Mouse (Mus musculus) Patski (cell line): Measurements from ENCODE around the gene Psma3. TPM values are rescaled to one million over a fixed set of nuclear protein-coding genes. Genes with fewer than 3 reads are reported as not detected.
A peak's percentile ranks its signal among the peaks of the same experiment; 100 is the strongest.

Experiments
- ATAC-seq: fragments of 100-300 bp; one replicate; pipeline ENCODE4 v1.8.0; 2021
- CTCF ChIA-PET: fragments of 350-600 bp; sonication (Branson Sonifier 250); formaldehyde crosslinking; loops from one replicate; lab custom pipeline; 2022; ENCODE audit warnings: inconsistent platforms; lab: Charles Lee
- POLR2A ChIA-PET: fragments of 350-600 bp; sonication (Branson Sonifier 250); formaldehyde crosslinking; loops from one replicate; lab custom pipeline; 2022; ENCODE audit warnings: antibody characterized with exemption, inconsistent platforms; lab: Charles Lee
- DNase-seq: peaks from one replicate; pipeline ENCODE4 v3.0.0-alpha.2; 2011; ENCODE audit warnings: low read depth, low spot score
- H3K27me3 ChIP-seq: fragments of 371-371 bp; one replicate; pipeline ENCODE4 v1.5.1; 2021
- CTCF ChIP-seq: fragments of 100-300 bp; IDR thresholded peaks from one replicate; pipeline ENCODE4 v1.5.1; 2021
- in situ Hi-C: fragments of 300-500 bp; cut with MboI; formaldehyde crosslinking; loops from 3 replicates; pipeline ENCODE4 v1.11.1; 2018; ENCODE audit warnings: low pct_unique_long_range_greater_than_20kb, mixed read lengths
- polyA plus RNA-seq: library from polyadenylated mRNA; unstranded; gene quantifications from one replicate; pipeline ENCODE4 v1.2.3, GENCODE M21; 2021

Psma3 gene
- polyA plus RNA-seq, 1 experiment from 2014 or later = 201 TPM

DNA sequence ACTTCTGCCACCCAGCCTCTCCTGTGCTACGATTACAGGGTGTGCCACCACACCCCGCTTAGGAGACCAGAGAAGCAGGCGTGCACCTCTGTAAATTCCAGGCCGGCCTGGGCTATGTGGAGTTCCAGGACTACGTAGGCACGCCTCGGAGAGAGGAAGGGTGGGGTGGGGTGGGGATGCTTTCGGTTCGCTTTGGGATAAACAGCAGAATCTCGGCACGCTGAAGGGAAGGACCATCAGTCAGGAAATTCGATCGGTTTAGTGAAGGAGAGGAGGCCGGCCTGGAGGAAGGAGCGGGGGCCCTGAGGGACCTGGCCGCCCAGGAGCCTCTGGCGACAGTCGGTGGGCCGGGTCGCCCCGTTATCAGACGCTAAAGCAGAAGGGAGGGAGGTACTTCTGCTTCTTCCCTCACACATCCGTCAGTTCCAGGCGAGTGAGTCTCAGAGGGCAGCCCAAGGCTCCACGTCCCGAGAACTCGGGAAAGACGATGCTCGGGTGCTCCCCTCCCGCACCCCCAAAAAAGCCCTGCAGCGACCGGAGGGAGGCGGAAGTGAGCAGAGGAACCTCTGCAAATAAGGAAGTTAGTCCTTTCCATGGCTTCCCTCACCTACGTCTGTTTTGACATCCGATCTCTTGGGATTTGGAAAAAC is 6.2 kb upstream of the Psma3 start:
- peak; percentile 79 for TF ChIP-seq CTCF
- peak; percentile 77 for ATAC-seq
- ChIA-PET POLR2A (no interaction called here), CTCF (no interaction called here)
- H3K27me3 ChIP-seq = no peaks in the 10 kb centered on the region
- peak; percentile 15 for DNase-seq
- in situ Hi-C loops = no loop called here

DNA sequence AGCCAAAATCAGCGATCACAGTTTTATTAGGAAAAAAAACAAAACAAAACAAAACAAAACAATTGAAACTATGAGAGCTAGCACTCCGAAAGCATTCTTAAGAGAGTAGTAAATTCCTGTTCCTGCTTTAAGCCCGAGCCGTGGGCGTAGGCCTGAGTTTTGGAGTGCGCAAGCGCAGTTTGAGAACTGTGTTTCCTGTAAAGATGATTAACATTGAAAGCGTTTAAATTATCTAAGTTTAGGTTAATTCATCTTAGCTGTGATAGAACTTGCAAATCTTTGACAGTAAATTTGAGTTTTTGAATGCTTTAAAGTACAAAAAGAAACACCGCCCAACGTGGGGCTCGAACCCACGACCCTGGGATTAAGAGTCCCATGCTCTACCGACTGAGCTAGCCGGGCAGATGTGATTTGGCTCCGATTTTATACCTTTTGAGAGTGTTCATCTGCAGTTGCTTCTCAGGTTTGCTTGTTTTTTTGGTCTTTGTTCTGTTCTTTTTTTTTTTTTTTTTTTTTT is 5.6 kb upstream of the Psma3 start:
- ATAC-seq (peak; percentile 24), DNase-seq (peak; percentile 83)
- CTCF ChIA-PET = interaction anchor here (1.2 to 1.4 kb wide), 2 partner anchors 17 to 1031 kb away, joined by 3 read pairs; no protein-coding TSS in a partner anchor
- POLR2A ChIA-PET = interaction anchor here (0.6 to 0.7 kb wide), 3 partner anchors 172 to 1393 kb away, joined by 3 to 6 read pairs (median 3); no protein-coding TSS in a partner anchor
- no peaks in the 10 kb centered on the region for H3K27me3 ChIP-seq
- in situ Hi-C loops = no loop called here
- TF ChIP-seq CTCF = no peak

- ChIA-PET CTCF (interaction anchor here (1.2 to 1.4 kb wide), 4 partner anchors 12 to 1032 kb away, joined by 3 to 5 read pairs (median 3); partner anchors contain the start of gene Arid4a), POLR2A (interaction anchor here (0.6 to 0.7 kb wide), 3 partner anchors 172 to 1394 kb away, joined by 3 to 6 read pairs (median 3); no protein-coding TSS in a partner anchor)
- H3K27me3 ChIP-seq = no peaks in the 10 kb centered on the region
- in situ Hi-C loops = no loop called here
- DNase-seq = no peak
- peak; percentile 60 for TF ChIP-seq CTCF
- ATAC-seq = no peak
Observed at GRCm38 (mm10) chr12:70969485-70970184, 4.8 kb upstream of the Psma3 start.

- ChIA-PET POLR2A (interaction anchor here (0.6 to 0.7 kb wide), 5 partner anchors 27 to 1520 kb away, joined by 3 to 5 read pairs (median 3); partner anchors contain the start of gene Tomm20l), CTCF (no interaction called here)
- no peaks in the 10 kb centered on the region for H3K27me3 ChIP-seq
- DNase-seq = no peak
- ATAC-seq = no peak
- in situ Hi-C loops = no loop called here
- TF ChIP-seq CTCF = no peak
Observed at GRCm38 (mm10) chr12:70973831-70974230, 590 bp upstream of the Psma3 start.

GRCm38 (mm10) chr12:70975406-70975805 is 985 bp downstream of the Psma3 start:
- H3K27me3 ChIP-seq = no peaks in the 10 kb centered on the region
- in situ Hi-C loops = no loop called here
- no peak for TF ChIP-seq CTCF
- ChIA-PET CTCF (no interaction called here), POLR2A (interaction anchor here (0.9 to 1.4 kb wide), 2 partner anchors 20 to 40 kb away, joined by 3 to 4 read pairs; no protein-coding TSS in a partner anchor)
- DNase-seq (no peak), ATAC-seq (no peak)

- ATAC-seq (no peak), DNase-seq (no peak)
- ChIA-PET POLR2A (interaction anchor here (0.6 kb wide), 1 partner anchor 1405 kb away, joined by 3 read pairs; no protein-coding TSS in a partner anchor), CTCF (interaction anchor here (1.3 kb wide), 1 partner anchor 9 kb away, joined by 5 read pairs; no protein-coding TSS in a partner anchor)
- in situ Hi-C loops = no loop called here
- no peaks in the 10 kb centered on the region for H3K27me3 ChIP-seq
- no peak for TF ChIP-seq CTCF
Observed at GRCm38 (mm10) chr12:70975891-70976290, 1.5 kb downstream of the Psma3 start.

GRCm38 (mm10) chr12:70978345-70978744 is 3.9 kb downstream of the Psma3 start:
- no peak for DNase-seq
- no peaks in the 10 kb centered on the region for H3K27me3 ChIP-seq
- in situ Hi-C loops = no loop called here
- ATAC-seq = no peak
- CTCF ChIA-PET = no interaction called here
- POLR2A ChIA-PET = interaction anchor here (0.7 kb wide), 1 partner anchor 27 kb away, joined by 4 read pairs; no protein-coding TSS in a partner anchor
- no peak for TF ChIP-seq CTCF

- POLR2A ChIA-PET = interaction anchor here (1.5 kb wide), 1 partner anchor 12 kb away, joined by 3 read pairs; no protein-coding TSS in a partner anchor
Observed at GRCm38 (mm10) chr12:70984855-70985550, 10.6 kb downstream of the Psma3 start.

GRCm38 (mm10) chr12:70997225-70997624 is 22.8 kb downstream of the Psma3 start:
- CTCF ChIA-PET = no interaction called here
- in situ Hi-C loops = no loop called here
- no peaks in the 10 kb centered on the region for H3K27me3 ChIP-seq
- POLR2A ChIA-PET = interaction anchor here (0.6 to 1.1 kb wide), 3 partner anchors 13 to 65 kb away, joined by 3 to 6 read pairs (median 4); no protein-coding TSS in a partner anchor
- no peak for ATAC-seq
- no peak for DNase-seq
- TF ChIP-seq CTCF = no peak

More at GRCm38 (mm10) chr12:70984855-70985550, 10.6 kb downstream of the Psma3 start:
- DNase-seq = no peak
- H3K27me3 ChIP-seq = no peaks in the 10 kb centered on the region
- no peak for TF ChIP-seq CTCF
- CTCF ChIA-PET = interaction anchor here (1.0 to 1.3 kb wide), 2 partner anchors 9 to 15 kb away, joined by 3 to 5 read pairs; no protein-coding TSS in a partner anchor
- in situ Hi-C loops = no loop called here
- ATAC-seq = no peak
